Mouse (Mus musculus) thymus, postnatal 10 days (tissue): ENCODE data around the gene Neurl1b.

Source experiments
- DNase-seq, 2 experiments: peaks; one replicate each; pipeline ENCODE4 v3.0.0; 2021; ENCODE audit warnings: low spot score in 2 of 2

The Neurl1b gene

GRCm38 (mm10) chr17:26490910-26491309, 76.3 kb downstream of the Neurl1b start:
- no peak for DNase-seq

DNA sequence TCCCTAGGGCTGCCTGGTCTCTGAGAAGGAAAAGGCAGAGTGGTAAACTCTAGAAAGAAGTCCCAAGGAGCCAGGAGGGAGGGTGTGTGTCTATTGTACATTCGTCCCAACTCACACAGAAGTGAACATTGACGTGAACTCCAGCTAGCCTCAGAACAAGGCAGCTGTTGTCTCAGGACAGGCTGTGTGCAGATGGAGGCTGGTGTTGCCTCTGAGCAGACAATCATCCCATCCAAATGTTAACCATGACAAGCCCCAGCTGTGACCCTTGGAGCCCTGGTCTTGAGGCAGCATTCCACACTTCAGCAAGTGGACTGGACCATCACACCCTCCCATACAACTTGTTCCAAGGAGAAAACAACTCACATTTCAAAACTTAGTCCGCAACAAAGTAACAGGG, 77.6 kb downstream of the Neurl1b start:
- no peak for DNase-seq

DNA sequence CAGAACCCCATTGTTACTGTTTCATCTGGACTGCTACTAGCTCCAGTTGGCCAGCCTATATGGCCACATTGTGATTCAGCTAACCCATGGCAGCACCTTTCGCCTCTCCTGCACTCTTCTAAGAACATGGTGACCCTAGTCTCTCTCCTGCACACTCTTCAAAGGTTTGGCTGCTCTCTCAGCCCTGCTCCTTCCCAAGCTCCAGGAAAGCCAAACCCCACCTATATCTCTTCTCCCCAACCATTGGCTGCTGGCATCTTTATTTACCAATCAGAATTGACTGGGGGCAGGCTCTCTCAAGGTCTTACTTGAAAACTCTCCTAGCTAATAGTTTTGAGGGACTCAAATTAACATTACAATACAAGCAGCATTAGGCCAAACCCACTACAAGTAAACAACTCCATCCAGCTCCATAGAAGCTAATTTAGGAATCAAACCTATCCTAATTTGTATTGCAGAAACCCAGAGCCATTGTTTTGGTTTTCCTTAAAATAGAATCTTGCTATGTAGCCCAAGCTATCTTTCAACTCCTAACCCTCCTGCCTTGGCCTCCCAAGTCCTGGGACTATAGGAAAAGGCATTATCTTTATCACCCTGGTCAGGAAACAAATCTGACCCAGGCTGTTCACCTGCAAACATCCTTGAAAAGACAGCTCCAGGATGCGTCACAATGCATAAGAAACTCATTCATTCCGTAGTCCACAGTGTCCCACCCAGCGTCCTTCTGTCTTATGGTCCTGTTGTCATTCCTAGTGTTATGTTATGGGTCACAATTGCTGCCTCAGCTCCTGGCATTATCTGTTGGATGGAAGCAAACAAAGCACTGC, 80.2 kb downstream of the Neurl1b start:
- DNase-seq: no peak
